Mouse (Mus musculus) retina, embryonic 14.5 days (tissue): Measurements from ENCODE around the gene Poln.
A peak's percentile ranks its signal among the peaks of the same experiment; 100 is the strongest.

ENCODE experiments used
- DNase-seq: peaks from one replicate; pipeline ENCODE4 v3.0.0-alpha.2; 2015; ENCODE audit warnings: low spot score

The Poln gene

DNA sequence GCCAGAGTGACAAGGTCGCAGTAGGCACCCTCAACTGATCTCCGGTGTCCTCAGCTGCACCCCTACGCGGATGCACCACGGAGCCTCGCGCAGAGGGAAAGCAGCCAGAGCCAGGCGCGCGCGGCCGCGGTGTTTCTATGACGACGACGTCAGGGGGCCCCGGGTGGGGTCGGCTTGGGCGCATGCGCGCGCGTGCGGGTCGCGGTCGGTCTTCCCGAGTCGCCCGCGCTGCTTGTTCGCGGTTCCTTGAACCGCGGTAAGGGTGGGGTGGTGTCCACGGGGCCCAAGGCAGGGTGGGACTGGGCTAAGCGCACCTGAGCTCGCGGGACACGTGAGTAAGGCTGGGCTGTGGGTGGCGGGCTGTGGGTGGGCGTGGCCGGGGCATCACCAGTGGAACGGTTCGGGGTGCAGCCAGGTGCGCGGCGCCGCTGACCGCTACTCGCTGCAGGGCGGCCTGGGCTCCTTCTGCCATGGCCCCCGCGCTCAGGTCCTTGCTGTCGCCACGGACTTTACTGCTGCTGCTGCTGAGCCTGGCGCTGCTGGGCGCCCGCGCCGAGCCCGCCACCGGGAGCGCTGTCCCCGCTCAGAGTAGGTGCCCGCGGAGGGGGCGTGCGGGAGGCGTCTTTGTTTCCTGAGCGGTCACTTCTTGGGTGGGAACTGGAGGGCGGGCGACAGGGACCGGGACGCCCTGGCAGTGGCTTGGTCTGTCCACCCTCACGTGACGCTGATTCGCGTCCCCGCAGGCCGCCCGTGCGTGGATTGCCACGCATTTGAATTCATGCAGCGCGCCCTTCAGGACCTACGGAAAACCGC, 185.7 kb downstream of the Poln start, which contains the start of gene Gm1673:
TSS of gene Gm1673 (plus strand) at position 125 of the 813 bp plus-strand sequence.
- DNase-seq: peak; percentile 95

DNA sequence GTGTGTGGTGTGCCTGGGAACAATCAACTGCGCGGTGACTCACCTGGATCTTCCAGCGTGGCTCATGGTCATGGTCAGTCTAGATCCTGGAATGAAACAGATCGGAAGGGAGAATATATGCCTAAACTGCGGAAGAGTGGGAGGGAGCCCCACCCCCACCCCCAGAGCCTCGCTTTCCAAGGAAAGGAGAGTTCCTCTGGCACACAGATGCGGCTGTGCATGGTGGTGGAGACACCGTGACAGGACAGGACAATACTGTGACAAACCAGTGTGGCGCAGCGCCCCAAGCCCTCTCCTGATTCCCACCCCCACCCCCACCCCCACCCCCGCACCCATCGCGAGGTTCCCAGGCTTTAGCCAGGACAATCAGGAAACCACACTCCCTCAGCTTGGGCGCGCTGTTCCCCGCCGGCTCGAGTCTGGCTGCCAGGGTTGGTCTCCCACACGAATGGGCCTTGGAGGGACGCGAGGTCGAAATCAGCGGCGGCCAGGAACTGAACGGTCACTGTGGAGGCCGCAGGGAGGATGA, 186.5 kb downstream of the Poln start:
- DNase-seq: peak; percentile 46

DNA sequence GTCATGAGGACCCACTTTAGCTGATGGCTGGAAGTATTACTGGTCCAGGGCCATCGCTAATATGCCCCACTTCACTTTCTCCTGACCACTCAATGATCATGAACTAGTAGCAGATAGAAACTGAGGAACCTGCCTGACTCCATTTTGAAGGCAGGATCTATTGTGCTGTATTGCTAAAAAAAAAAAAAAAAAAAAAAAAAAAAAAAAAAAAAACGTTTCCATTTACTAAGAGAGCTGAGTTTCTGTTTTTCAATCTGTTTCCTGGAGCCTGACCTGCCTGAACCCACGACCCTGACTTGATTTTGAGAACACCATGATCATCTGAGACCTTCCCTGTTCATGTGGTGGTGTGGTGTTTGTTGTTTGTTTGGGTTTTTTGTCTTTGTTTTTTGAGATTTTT, 193.0 kb downstream of the Poln start:
- no peak for DNase-seq

DNA sequence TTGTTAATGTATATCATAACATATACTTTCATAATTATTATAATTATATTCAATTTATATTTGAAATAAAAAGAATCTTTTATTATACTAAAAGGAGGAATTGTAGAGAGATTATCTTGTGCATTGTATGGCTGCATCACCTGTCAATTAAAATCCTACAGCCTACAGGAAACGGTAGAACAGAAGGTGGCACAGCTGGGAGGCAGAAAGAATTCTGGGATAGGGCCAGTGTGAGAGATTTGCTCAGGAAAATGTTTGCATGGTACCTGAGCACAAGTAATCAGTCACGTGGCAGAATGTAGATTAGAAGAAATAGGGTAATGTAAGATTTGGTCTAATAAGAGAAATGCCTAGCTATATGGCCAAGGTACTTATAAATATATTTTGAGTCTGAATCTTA, 194.5 kb downstream of the Poln start:
- DNase-seq: no peak

DNA sequence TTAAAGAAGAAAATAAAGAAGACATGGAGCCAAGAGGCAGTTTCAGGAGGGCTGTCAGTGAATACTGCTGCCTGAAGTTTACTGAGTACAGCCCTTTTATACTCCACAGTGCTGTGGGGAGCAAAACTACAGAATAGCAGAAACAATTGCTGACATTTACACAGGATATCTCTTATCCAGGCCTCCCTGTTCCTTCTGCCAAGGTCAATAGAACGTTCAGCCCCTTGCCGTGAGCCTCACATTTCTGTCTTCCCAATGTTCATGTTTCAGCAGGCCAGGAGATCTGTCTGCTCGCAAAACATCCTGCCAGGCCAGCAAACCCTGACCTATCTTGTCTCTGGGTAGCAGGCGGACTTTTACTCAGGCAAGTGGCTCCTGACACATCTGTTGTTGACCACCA, 209.9 kb downstream of the Poln start:
- no peak for DNase-seq
